Mouse (Mus musculus): ENCODE measurements around the gene Gm10439.
"Not testable (repeated sequence)": the region's sequence is repeated elsewhere in the genome, so short reads cannot be mapped to it uniquely, and the experiment has no call there.

The Gm10439 gene

DNA sequence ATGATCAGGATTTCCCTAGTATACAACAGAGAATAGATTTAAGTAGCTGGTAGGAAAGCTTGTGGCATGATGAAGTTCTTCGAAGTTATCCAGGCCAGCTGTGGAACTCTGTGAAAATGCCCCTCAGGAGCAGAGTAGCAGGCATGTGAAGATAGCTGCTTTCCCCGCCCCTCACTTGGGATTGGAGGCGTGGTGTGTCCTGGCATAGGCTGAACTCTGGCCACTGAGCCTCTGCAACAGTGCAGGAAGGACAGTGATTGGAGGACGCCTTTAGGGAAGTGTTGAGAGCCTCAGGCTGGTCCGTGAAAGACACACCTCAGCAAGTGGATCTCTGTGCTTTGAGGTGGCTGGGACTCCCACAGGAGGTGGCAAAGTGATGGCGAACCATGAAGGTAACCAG is at the start of gene Gm10439:
TSS of gene Gm10439 (plus strand) at position 301 of the 400 bp plus-strand sequence.
- not testable (repeated sequence) for DNase-seq (ENCODE audit: low read depth, low spot score)
